Mouse (Mus musculus) MEL (cell line): ENCODE results near the gene Prdm12.

Experiments used
- CTCF ChIP-seq, 3 experiments: IDR thresholded peaks in 2 of 3; conservative IDR thresholded peaks in 1 of 3; 2 replicates each; pipeline ENCODE4 v1.5.1; 2011 to 2012; ENCODE audit warnings: low read length in 3 of 3, low read depth in 2 of 3, mild to moderate bottlenecking in 2 of 3, improper control_type of control experiment in 1 of 3, inconsistent platforms in 1 of 3, mixed read lengths in 1 of 3, moderate library complexity in 1 of 3; ENCODE audit not compliant: control insufficient read depth in 1 of 3, insufficient read depth in 1 of 3, poor library complexity in 1 of 3, severe bottlenecking in 1 of 3
- EP300 ChIP-seq, 2 experiments: IDR thresholded peaks; 2 replicates each; pipeline ENCODE4 v1.6.1; 2011; ENCODE audit warnings: improper control_type of control experiment in 2 of 2, low read length in 2 of 2, low read depth in 1 of 2, mild to moderate bottlenecking in 1 of 2
- GABPA ChIP-seq: IDR thresholded peaks from 2 replicates; pipeline ENCODE4 v1.6.1; 2012; ENCODE audit warnings: low read depth, mild to moderate bottlenecking, inconsistent platforms, low read length, improper control_type of control experiment, moderate library complexity
- POLR2A ChIP-seq, 2 experiments: IDR thresholded peaks; 2 replicates each; pipeline ENCODE4 v1.6.1; 2011 to 2012; ENCODE audit warnings: low read length in 2 of 2, mild to moderate bottlenecking in 2 of 2, control low read depth in 1 of 2, improper control_type of control experiment in 1 of 2, low read depth in 1 of 2, moderate library complexity in 1 of 2; ENCODE audit not compliant: control insufficient read depth in 1 of 2, insufficient read depth in 1 of 2, poor library complexity in 1 of 2
- SIN3A ChIP-seq: IDR thresholded peaks from 2 replicates; pipeline ENCODE4 v1.6.1; 2012; ENCODE audit warnings: low read length, improper control_type of control experiment, inconsistent platforms

- no peak for TF ChIP-seq GABPA
- TF ChIP-seq SIN3A, result no peak
- TF ChIP-seq EP300 (IDR thresholded peaks at IDR 0.05; ENCODE audit: low read depth in 1 of 2, low read length in 2 of 2), result no peak
- no peak for TF ChIP-seq CTCF (IDR thresholded peaks at IDR 0.05 in 2 of 3, conservative IDR thresholded peaks at IDR 0.05 in 1 of 3; ENCODE audit: control insufficient read depth in 1 of 3, insufficient read depth in 1 of 3, low read depth in 2 of 3, low read length in 3 of 3, poor library complexity in 1 of 3, severe bottlenecking in 1 of 3)
- no peak for TF ChIP-seq POLR2A (IDR thresholded peaks at IDR 0.05; ENCODE audit: control insufficient read depth in 1 of 2, insufficient read depth in 1 of 2, low read depth in 1 of 2, low read length in 2 of 2, poor library complexity in 1 of 2)
These were observed 47.9 kb upstream of the Prdm12 start for GRCm38 (mm10) chr2:31591799-31592484.
